Mouse (Mus musculus) cerebellum, postnatal 36 days (tissue): ENCODE data around the gene Ndufb6.
A peak's percentile ranks its signal among the peaks of the same experiment; 100 is the strongest.

Experiments used
- DNase-seq, 2 experiments: peaks; one replicate each; pipeline ENCODE4 v3.0.0; 2021 to 2022; ENCODE audit warnings: mixed read lengths in 2 of 2

Gene Ndufb6

GRCm38 (mm10) chr4:40253766-40254165, 25.5 kb downstream of the Ndufb6 start:
- DNase-seq = no peak

DNA sequence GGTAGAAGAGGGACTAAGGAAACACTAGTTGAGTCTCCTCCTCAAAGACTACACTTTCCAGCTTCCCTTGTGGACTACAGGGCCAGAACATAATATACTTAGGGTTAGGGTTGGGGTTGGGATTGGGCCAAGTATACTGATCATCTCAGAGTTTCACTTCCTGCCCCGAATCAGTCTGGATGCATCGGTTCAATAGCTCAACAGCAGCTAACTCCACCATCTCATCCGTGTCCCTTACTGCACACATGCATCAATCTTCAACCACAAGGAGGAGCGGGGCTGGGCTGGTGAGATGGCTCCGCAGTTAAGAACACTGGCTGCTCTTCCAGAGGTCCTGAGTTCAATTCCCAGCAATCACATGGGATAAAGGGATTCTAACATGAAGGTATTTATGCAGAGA, 28.2 kb downstream of the Ndufb6 start:
- no peak for DNase-seq

DNA sequence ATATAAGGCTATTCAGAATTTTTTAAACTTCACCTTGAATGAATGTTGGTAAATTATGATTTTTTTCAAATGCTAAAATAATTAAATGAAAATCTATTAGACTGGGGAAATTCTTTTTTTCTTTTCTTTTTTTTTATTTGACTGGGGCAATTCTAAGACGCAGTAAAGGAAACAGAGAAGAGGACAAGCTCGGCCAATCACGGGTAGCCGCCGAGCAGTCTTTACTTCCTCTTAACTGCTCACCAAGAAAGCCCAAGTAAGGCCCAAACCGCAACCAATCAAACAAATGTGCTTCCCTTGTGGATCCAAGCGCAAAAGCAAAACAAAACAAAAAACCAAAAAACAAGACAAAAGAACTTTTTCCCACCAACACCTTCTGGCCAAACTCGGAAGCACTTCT, 35.2 kb downstream of the Ndufb6 start:
- no peak for DNase-seq

DNA sequence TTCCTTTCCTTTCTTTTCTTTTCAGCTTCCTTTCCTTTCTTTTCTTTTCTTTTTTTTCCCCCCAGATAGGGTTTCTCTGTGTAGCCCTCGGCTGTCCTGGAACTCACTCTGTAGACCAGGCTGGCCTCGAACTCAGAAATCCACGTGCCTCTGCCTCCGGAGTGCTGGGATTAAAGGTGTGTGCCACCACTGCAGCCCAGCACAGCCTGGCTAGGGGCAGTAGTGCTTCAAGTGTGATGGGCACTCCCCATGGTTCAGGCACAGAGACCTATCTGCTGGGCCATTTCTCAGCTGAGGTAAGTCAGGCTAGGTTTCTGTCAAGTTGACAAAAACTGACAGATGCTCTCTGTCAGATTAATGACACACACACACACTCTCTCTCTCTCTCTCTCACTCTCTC, 36.2 kb downstream of the Ndufb6 start:
- no peak for DNase-seq

- DNase-seq = no peak
Measured at GRCm38 (mm10) chr4:40241928-40242327, 37.3 kb downstream of the Ndufb6 start.

DNA sequence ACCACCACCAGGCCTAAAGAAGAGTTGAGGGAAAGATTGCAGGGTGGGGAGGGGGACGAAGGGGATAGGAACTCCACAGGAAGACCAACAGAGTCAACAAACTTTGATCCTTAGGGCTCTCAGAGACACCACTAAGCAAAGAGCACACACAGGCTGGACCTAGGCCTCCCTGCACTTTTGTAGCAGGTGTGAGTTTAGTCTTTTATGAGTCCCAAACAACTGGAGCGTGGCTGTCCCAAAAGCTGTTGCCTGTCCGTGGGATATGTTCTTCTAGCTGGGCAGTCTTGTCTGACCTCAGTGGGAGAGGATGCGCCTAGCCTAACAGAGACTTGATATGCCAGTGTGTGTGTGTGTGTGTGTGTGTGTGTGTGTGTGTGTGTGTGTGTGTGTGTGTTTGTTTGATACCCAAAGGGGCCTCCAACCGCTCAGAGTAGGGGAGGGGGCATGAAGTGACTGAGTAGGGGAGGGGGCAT, 38.9 kb downstream of the Ndufb6 start:
- DNase-seq = no peak

GRCm38 (mm10) chr4:40239409-40240271, 39.6 kb downstream of the Ndufb6 start, which contains the start of gene Ddx58:
TSS of gene Ddx58 (minus strand) at chr4:40239828.
- peak; percentile 5 to 10 for DNase-seq

DNA sequence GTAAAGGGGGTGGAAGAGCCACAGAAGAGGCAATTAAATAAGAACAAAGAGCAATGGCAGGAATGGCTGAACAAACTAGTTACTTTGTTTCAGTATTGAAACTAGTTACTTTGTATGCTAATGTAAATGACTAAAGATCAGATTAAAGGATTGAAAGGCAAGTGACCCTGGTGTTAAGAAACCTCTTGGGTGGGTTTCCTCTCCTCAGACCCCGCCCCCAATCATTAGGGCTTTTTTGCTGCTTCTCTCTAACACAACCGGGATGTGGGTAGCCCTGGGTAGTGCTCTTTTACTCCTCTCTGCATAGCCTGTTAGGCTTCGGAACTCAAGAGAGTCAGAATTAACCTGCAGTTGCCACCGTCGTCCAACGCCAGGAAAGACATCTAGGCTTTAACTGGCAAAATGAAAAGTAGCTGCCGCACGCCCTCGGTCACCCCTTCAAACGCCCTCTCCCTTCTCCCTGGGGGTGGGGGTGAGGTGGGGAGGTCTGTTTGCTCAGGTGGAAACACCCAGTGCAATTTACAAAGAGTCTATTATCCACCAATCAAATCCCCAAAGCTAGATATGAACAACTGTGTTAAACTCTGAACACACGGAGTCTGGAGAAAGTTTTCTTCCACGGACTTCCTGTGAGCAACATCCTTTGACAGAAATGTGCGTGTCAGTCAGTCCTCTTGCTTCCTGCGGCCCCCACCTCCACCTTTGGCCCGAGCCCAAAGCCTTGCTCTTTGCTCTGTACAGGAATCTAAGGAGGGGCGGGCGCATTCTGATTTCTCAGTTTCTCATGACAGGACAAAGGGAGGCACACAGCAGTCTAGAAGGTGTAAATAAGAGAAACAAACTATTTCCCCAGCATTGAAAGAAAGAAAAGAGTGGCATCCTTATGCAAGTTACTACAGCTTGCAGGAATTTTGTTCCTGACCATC, 40.5 kb downstream of the Ndufb6 start:
- peak; percentile 14 to 16 for DNase-seq

DNA sequence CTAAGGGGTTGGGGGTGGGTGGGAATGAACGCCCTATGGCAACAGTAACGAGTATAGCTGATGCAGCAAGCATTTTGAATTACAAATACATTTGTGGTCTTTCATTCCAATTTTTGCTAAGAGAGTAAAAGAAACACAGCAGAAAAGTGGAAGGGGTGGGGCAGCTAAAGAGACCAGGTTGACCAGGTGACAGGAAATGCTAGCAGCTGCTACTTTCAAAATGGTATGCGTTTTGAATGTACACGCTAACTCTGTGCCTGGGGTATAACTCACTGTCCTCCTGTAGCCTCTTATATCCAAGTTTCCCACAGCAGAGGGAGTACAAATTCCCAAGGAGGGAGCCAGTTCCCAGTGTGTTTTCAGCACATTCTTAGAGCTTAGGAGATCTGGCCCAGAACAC, 42.4 kb downstream of the Ndufb6 start:
- no peak for DNase-seq

- no peak for DNase-seq
Measured at GRCm38 (mm10) chr4:40234256-40234655, 45.0 kb downstream of the Ndufb6 start.

GRCm38 (mm10) chr4:40233062-40233664, 46.1 kb downstream of the Ndufb6 start:
- no peak for DNase-seq

DNA sequence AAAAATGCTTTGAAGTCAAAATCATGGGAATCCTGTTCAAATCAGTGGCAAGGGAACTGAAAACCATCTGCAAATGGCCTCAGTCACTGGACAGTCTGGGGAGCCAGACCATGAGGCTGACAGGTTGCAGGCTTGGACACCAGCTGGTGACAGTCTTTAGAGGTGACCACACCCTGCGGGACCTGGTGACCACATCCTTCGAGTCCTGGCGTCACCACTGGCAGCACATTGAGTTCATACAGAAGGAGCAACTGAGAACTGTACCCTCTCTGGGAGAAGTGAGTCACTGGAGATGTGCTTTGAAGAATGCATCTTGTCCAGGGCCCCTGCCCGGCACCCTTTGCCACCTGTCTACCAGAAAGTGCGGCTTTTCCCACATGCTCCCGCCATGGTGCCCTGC, 49.5 kb downstream of the Ndufb6 start:
- DNase-seq = no peak

GRCm38 (mm10) chr4:40227886-40228285, 51.3 kb downstream of the Ndufb6 start:
- DNase-seq = no peak

- no peak for DNase-seq
Measured at GRCm38 (mm10) chr4:40227131-40227530, 52.1 kb downstream of the Ndufb6 start.

DNA sequence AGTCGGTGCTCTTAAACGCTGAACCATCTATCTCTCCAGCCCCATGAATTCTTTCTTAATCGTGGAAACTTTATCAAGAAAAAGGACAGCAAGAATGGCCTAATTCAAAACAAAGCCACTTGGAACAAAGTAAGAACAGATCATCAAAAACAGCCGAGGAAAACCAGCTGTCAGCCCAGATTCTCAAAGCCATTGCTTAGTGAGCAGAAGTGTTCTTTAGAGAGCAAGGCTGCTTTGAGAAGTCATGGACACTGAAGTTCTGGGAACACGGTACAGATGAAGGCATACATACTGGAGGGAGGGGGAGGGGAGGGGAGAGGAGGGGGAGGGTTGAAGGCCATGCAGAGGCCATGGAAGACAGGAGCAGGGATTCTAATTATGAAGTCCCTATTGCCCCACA, 53.1 kb downstream of the Ndufb6 start:
- DNase-seq = no peak

DNA sequence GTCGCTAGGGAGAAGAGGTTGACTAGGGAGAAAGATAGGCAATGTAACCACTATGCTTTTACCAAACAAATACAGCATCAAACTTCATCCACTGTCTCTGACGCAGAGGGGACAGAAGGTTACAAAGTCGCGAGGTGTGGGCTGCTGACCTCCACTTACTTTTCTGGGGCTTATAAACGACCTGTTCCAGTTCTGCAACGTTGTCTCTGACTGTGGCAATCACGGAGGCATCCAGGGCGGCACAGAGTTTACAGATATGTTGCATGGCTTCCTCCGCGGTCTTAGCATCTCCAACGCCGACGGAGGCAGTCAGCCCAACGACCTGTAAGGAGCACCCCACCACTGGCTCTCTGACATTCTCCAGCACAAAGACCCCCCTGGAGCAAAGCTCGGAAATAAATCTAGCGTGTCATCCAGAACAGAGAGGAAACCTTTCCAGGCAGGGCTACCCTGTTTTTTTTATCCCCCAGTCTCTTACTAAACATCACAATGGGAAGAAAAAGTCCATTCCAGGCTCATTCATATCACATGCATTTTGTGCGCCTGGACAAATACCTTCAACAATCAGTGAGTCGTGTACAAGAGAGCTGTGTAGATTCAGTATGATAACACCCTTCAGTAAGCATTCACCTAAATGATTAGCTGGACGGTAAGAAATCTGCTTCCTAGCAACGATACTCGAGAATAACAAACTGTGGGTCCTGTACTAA, 57.2 kb downstream of the Ndufb6 start:
- no peak for DNase-seq

- no peak for DNase-seq
Measured at GRCm38 (mm10) chr4:40221004-40221760, 58.0 kb downstream of the Ndufb6 start.
